Mouse (Mus musculus) midbrain, embryonic 14.5 days (tissue): ENCODE measurements at regions not wholly inside any gene's neighbourhood (a gene's known extent, or its start where the extent isn't known, plus 50 kb on each side); places are given as distances from the start of the nearest gene placed in this dataset.
A peak's percentile ranks its signal among the peaks of the same experiment; 100 is the strongest.

Source experiments
- ATAC-seq: fragments of 200-750 bp; cut with Nextera tagmentation; 2 replicates; pipeline ENCODE4 v1.8.0; 2017; ENCODE audit warnings: moderate number of reproducible peaks, moderate library complexity; ENCODE audit not compliant: low FRiP score, low TSS enrichment
- DNase-seq: peaks from one replicate; pipeline ENCODE4 v3.0.0-alpha.2; 2015
- H3K27ac ChIP-seq: fragments of 300-500 bp; sonication (generic); replicated peaks from 2 replicates; pipeline ENCODE4 v1.5.1; 2014; ENCODE audit warnings: mild to moderate bottlenecking, low read depth, low read length, moderate library complexity
- H3K27me3 ChIP-seq: fragments of 300-500 bp; sonication (generic); 2 replicates; pipeline ENCODE4 v1.6.1; 2014; ENCODE audit warnings: low read length, control low read depth, mixed read lengths; ENCODE audit not compliant: control insufficient read depth, insufficient read depth
- H3K36me3 ChIP-seq: fragments of 300-500 bp; sonication (generic); 2 replicates; pipeline ENCODE4 v1.6.1; 2014; ENCODE audit warnings: low read length, control low read depth; ENCODE audit not compliant: control insufficient read depth, insufficient read depth
- H3K4me1 ChIP-seq: fragments of 300-500 bp; sonication (generic); 2 replicates; pipeline ENCODE4 v1.6.1; 2014; ENCODE audit warnings: mild to moderate bottlenecking, antibody characterized with exemption, low read length, control low read depth; ENCODE audit not compliant: control insufficient read depth, insufficient read depth
- H3K4me2 ChIP-seq: fragments of 300-500 bp; sonication (generic); 2 replicates; pipeline ENCODE4 v1.6.1; 2014; ENCODE audit warnings: mild to moderate bottlenecking, low read length, moderate library complexity
- H3K4me3 ChIP-seq: fragments of 300-500 bp; sonication (generic); replicated peaks from 2 replicates; pipeline ENCODE4 v1.5.1; 2014; ENCODE audit warnings: low read depth, low read length
- H3K9ac ChIP-seq: fragments of 300-500 bp; sonication (generic); replicated peaks from 2 replicates; pipeline ENCODE4 v1.6.1; 2014; ENCODE audit warnings: mild to moderate bottlenecking, low read length, moderate library complexity
- H3K9me3 ChIP-seq: fragments of 300-500 bp; sonication (generic); 2 replicates; pipeline ENCODE4 v1.6.1; 2016; ENCODE audit warnings: low read length, control low read depth, mixed read lengths; ENCODE audit not compliant: control insufficient read depth
- WGBS: fragments of 180-500 bp; shearing (Covaris S2); extraction: QIAGEN DNeasy Blood & Tissue Kit; methylation state at CpG from one replicate; pipeline ENCODE4 v1.1.7; 2014; 5-methylcytosine and 5-hydroxymethylcytosine counted together

DNA sequence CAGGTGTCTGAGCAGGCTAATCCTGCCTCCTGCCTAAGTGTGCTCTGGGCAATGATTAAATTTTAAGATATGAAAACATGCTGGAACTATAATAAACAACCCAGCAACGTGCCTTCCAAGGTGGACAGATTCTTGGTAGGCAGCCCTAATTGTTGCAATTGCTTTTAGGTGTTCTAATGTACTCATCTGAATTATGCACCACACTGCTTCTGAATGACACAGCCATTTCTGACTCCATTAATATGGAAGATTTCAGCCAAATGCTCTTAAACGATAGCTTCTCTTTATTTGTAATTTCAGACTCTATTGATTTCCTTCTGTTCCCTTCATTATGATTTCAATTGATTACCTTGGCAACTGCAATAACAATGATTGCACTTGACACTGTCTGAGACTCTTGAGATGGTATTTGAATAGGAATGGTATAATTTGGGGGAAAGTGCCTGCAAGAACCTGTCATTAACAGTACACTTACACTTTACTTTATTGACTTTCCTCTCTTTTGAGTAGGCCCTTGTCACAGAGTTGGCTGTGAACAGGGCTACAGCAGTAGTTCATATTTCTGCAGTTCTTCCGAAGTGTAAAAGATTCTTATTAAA, 422.8 kb upstream of the Dmac1 start:
- Histone ChIP-seq H3K27me3 (no peaks in the 10 kb centered on the region), H3K27ac (no peak overlapping the region), H3K4me2 (no peak overlapping the region), H3K9me3 (no peaks in the 10 kb centered on the region), H3K4me1 (no peaks in the 10 kb centered on the region), H3K4me3 (no peak overlapping the region), H3K36me3 (no peaks in the 10 kb centered on the region), H3K9ac (no peak overlapping the region)
- no peak for DNase-seq
- 56% methylated on average over 3 of the region's 3 CpGs for WGBS
- ATAC-seq: no peak

DNA sequence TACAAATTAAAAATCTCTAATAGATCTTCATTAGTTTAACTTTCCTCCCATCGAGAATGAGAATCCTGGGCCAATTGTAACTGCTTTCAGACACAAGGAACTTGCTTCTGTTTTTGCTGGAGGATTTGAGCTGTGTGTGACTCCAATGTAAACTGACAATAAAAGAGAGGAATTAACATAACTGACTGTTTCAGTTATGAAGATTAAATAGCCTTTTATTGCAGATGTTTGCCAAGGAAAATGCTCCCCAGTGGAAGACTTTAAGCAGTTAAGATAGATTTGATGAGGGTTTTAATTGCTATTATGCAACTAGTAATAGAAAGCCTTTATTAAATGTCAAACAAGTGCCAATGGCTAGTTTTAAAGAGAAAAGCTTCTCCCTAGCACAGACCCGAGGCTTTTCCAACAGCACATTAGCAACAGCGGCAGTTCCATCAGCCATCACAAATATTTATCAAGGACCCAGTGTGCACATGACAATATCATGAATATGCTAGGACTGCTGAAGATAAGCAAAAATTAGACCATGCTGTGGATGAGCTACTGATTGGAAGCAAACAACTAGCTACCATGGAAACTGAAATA, 398.6 kb upstream of the Dmac1 start:
- Histone ChIP-seq H3K4me2 (no peak overlapping the region), H3K27me3 (no peaks in the 10 kb centered on the region), H3K36me3 (no peaks in the 10 kb centered on the region), H3K9me3 (no peaks in the 10 kb centered on the region), H3K9ac (no peak overlapping the region), H3K27ac (no peak overlapping the region), H3K4me3 (no peak overlapping the region), H3K4me1 (no peaks in the 10 kb centered on the region)
- 61% methylated on average over 3 of the region's 3 CpGs for WGBS
- DNase-seq: peak; percentile 3
- no peak for ATAC-seq

DNA sequence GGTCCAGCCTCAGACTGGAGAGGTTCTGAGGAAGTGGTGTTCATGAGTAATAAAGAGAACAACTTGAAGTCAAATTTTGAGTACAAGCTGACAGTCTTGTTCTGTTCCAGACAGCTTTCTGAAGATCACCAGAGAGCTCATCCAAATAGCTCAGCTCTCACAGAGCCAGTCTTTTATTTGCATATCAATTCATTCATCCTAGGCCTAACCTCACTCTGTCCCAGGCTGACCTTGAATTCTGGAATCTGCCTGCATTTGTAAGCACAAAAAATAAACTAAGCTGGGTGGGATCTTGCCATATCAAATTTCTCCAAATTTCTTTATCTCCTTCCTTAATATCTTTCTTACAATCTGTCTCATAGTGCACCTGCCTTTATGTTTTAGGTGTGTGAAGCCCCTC, 362.9 kb upstream of the Dmac1 start:
- ATAC-seq (no peak), DNase-seq (no peak)
- Histone ChIP-seq H3K27ac (no peak overlapping the region), H3K9me3 (no peaks in the 10 kb centered on the region), H3K36me3 (no peaks in the 10 kb centered on the region), H3K4me3 (no peak overlapping the region), H3K27me3 (no peaks in the 10 kb centered on the region), H3K4me2 (no peak overlapping the region), H3K4me1 (no peaks in the 10 kb centered on the region), H3K9ac (no peak overlapping the region)

DNA sequence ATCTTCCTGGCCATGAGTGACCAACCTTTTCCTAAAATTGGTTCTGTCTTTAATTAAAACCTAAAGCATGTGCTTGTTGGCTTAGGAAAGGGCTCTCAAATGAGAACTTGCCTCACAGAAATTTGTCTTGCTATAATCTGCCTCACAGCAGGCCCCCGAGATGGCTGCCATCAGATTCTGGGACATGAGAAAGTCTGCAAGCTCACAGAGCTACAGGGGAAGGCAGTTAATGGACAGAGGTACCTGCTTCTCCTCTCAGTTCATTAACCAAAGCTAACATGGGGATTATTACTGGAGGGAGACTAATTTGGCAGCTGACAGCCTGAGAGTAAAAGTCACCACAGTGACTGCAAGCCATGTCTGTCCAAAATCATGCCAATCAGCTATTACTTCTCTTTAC, 358.5 kb upstream of the Dmac1 start:
- no peak for ATAC-seq
- Histone ChIP-seq H3K4me1 (no peaks in the 10 kb centered on the region), H3K27me3 (no peaks in the 10 kb centered on the region), H3K27ac (no peak overlapping the region), H3K9me3 (no peaks in the 10 kb centered on the region), H3K4me2 (no peak overlapping the region), H3K36me3 (no peaks in the 10 kb centered on the region), H3K9ac (no peak overlapping the region), H3K4me3 (no peak overlapping the region)
- no peak for DNase-seq
- 73% methylated on average over 1 of the region's 1 CpGs for WGBS

DNA sequence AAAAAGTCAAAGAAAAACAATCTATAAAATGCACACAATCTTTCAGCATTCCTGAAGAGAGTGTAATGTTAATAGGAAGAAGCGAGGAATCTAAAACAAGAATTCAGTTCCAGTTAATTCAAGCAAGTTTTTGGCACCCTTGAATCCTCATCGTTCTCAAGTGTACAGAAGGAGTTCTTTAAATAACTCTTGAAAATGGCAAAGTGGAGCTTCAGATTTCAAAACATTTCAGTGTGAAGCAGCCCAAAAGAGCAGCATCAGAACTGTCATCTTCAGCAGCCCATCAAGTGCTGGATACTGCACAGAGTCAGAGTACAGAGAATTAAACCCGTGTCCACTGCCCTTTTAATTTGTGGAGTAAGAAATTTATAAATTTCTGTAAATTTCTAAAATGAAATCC, 311.8 kb upstream of the Dmac1 start:
- Histone ChIP-seq H3K27ac (no peak overlapping the region), H3K4me3 (no peak overlapping the region), H3K36me3 (no peaks in the 10 kb centered on the region), H3K9me3 (no peaks in the 10 kb centered on the region), H3K4me2 (no peak overlapping the region), H3K9ac (no peak overlapping the region), H3K27me3 (no peaks in the 10 kb centered on the region), H3K4me1 (0 out of 2 replicates have a peak, but pooled peaks cover 5% of the 10 kb centered on the region)
- WGBS: 91% methylated on average over 3 of the region's 3 CpGs
- ATAC-seq (no peak), DNase-seq (no peak)

DNA sequence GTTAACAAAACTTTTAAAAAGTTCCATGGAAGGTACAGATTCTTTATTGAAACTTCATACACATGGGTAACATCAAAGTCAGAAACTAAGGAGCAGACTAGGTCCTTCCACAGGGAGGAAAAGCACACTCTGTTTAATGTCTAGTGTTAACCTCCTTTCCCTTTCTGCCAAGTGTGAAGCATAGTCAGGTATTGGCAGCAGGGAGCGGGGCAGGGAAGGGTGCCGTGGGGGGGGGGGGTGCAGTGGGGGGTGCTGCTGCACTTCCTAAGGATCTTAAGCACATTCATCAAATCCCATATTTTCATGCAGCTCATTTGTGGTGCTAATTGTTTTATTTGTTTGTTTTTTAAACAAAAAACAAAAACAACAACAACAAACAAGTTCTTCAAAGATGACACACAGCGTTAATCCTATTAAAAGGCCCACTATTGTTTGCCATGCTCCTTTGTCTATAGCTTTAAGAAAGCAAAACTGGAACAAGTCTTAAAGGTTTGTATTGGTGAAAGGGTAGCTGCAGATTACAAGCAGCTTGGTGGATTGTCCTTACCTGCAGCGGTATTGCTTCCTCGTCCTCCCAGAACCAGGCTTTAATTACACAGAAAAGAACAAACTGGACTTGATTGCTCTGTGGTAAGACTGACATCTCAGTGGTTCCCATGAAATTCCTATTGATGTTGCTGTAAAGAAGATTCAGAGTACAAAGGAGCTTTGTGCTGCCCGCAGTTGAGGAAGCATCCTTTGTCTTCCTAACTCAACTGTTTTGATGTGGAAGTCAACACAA, 310.2 kb upstream of the Dmac1 start:
- no peak overlapping the region for H3K27ac ChIP-seq
- ATAC-seq (no peak), DNase-seq (peak; percentile 12)
- H3K36me3 ChIP-seq: no peaks in the 10 kb centered on the region
- no peak overlapping the region for H3K9ac ChIP-seq
- H3K4me1 ChIP-seq: 0 out of 2 replicates have a peak, but pooled peaks cover 5% of the 10 kb centered on the region
- H3K4me3 ChIP-seq: no peak overlapping the region
- no peaks in the 10 kb centered on the region for H3K9me3 ChIP-seq
- no peak overlapping the region for H3K4me2 ChIP-seq
- 12% methylated on average over 6 of the region's 6 CpGs for WGBS
- H3K27me3 ChIP-seq: no peaks in the 10 kb centered on the region

DNA sequence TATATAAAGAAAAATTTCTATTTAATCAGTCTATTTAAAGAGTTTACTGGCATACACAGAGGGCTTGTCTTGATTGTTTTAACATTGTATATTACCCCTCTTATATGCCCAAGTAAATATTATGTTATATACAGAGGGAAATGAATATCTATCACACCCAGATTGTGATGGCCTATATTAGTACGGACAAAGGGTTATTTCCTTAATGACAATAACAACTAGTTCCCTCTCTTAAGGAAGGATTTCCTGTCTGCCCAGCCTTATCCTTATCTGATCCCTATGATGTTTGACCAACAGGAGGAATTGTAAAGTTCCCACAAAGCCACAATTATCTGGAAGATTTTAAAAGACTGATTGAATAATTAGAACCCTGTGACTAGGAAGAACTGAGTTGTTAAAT, 301.8 kb upstream of the Dmac1 start:
- Histone ChIP-seq H3K27ac (no peak overlapping the region), H3K36me3 (no peaks in the 10 kb centered on the region), H3K9me3 (no peaks in the 10 kb centered on the region), H3K4me1 (no peaks in the 10 kb centered on the region), H3K9ac (no peak overlapping the region), H3K4me2 (no peak overlapping the region), H3K4me3 (no peak overlapping the region), H3K27me3 (no peaks in the 10 kb centered on the region)
- no peak for DNase-seq
- 95% methylated on average over 1 of the region's 1 CpGs for WGBS
- no peak for ATAC-seq

DNA sequence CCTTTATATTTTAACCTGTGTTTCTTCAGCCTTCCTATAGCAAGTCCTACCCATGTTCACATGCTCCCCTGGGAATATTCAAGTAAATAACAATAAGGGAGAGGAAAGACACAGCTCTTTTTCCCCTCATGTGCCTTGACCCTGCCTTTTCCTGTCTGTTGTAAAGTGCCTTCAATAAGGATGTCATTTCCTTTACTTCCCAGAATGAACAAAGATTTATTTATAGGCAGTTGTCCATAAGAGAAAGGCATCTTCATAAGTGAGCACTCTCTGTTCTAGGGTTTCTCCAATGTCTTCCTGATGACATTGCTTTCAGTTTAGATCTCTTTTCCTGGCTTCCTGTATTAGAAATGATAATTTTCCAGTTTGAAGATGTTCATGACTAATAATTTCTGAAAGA, 294.5 kb upstream of the Dmac1 start:
- H3K4me2 ChIP-seq: no peak overlapping the region
- H3K36me3 ChIP-seq: no peaks in the 10 kb centered on the region
- ATAC-seq: no peak
- H3K4me3 ChIP-seq: no peak overlapping the region
- DNase-seq: no peak
- H3K4me1 ChIP-seq: no peaks in the 10 kb centered on the region
- H3K27ac ChIP-seq: no peak overlapping the region
- H3K9me3 ChIP-seq: no peaks in the 10 kb centered on the region
- H3K27me3 ChIP-seq: no peaks in the 10 kb centered on the region
- H3K9ac ChIP-seq: no peak overlapping the region

DNA sequence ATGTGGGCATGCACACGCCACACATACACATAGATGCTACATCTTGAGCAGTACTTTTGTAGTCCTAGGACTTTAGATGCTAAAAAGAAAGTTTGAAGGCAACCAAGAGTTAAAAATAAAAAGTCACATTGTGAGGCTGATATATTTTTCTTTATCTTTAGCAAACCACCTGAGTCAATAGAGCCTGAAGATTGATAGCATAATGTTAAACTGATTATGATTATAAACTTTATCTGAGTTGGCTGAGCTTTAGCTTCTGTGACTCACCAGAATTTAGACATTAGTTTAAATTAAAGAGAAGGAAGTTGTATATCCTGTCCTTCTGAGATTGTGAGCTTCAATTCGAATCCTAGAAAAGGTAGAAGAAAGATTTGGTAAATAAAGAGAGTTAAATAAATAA, 289.5 kb upstream of the Dmac1 start:
- H3K4me1 ChIP-seq: no peaks in the 10 kb centered on the region
- WGBS: 91% methylated on average over 2 of the region's 2 CpGs
- H3K27me3 ChIP-seq: no peaks in the 10 kb centered on the region
- H3K9ac ChIP-seq: no peak overlapping the region
- no peaks in the 10 kb centered on the region for H3K36me3 ChIP-seq
- H3K9me3 ChIP-seq: no peaks in the 10 kb centered on the region
- H3K4me3 ChIP-seq: no peak overlapping the region
- no peak for DNase-seq
- no peak overlapping the region for H3K27ac ChIP-seq
- no peak overlapping the region for H3K4me2 ChIP-seq
- ATAC-seq: no peak
